Mouse (Mus musculus) spleen, postnatal 4 days (tissue): ENCODE measurements around the gene Fgfr4.
A peak's percentile ranks its signal among the peaks of the same experiment; 100 is the strongest.

Source experiments
- DNase-seq, 2 experiments: peaks; one replicate each; pipeline ENCODE4 v3.0.0; 2022; ENCODE audit warnings: low spot score in 2 of 2

Fgfr4 gene

DNA sequence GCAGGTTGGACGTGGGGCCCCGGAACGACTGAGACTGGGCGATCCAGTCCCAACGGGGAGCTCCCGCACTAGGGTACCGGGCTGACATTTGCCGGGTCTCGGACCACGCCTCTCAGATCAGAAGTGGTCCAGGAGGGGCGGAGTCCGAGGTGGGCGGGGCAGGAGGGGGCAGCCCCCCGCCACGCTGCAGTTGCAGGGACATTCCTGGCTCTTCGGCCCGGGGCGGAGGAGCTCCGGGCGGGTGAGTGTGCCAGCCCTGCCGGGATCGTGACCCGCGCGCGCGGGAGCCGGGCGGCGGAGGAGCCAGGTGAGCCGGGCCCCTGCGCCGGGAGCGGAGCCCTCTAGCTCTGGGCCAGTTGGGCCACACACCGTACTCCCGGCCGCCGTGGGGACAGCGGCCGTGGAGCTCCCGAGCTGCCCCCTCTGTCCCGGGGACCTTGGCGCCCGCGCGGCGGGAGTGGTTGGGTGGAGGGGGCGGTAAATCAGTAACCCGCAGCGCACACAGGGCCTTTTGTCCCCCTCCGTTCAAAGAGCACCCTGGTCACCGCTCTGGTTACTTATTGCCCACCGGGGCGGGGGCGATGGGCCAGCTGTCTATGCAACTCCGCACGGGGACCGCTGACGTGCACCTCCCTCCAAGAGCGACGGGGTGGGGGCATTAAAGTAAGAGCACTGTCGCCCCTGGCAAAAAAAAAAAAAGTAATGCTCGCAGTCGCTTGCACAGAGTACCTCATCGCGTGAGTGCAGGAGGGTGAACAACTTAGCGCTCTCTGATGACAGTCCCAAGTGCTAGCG, at the start of gene Fgfr4:
Gene Fgfr4, plus strand, starts transcription at position 20 of the 795 bp plus-strand sequence.
- DNase-seq, result no peak

DNA sequence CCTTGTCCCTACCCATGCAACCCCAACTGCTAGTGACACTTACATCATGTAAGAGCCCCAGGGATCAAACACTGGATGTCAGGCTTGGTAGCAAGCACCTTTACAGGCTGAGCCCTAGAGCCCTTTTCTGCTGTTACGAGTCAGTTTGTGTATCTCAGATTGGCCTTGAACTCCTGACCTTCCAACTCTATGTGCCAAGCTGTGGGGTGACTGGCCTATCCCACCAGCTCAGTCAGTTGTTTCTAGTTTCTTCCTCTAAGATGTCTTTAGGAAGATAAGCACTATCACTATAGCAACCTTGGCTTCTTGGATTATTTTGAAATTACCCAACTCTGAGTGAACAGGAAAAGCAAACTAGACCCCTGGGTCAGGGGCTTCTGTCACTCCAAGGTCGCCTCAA, 49.1 kb upstream of the Fgfr4 start:
- no peak for DNase-seq

DNA sequence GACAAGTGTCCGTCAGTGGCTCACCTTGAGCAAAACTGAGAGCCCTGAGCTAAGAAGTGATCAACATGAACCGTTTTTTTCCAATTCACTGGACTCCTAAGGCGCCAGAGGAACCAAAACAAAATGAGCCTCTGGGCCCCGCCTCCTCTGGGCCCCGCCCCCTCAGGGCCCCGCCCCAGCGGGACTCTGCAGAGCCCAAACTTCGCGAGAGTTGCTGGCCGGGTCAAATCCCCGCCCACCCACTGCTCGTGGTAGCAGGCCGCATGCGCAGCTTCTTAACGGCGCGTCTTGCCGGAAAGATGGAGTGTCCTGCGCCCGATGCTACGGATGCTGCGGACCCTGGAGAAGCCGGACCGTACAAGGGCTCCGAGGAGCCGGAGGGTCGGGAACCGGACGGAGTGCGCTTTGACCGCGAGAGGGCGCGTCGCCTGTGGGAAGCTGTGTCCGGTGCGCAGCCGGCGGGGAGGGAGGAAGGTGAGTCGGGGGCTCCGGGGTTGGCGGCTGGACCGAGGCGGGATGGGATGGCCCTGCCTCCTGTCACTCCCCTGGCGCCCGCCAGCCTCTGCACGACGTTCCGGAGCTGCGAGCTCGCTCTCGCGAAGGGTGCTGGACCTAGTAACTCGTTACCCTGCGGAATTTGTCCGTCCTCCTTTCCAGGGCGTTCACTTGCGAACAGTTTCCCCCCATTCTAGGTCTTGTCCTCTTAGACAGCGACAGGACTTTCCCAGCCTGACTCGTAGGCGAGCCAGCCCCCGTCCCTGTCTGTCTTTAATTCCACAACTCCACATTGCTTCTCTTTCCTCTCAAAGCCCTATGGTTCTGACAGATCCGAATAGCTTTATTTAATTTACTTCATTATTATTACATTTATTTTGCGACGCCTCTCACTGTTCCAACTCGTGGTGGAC, 47.1 kb upstream of the Fgfr4 start, which contains the start of gene Zfp346:
Gene Zfp346, plus strand, starts transcription at position 267 of the 908 bp plus-strand sequence.
- DNase-seq, result peak; percentile 99

DNA sequence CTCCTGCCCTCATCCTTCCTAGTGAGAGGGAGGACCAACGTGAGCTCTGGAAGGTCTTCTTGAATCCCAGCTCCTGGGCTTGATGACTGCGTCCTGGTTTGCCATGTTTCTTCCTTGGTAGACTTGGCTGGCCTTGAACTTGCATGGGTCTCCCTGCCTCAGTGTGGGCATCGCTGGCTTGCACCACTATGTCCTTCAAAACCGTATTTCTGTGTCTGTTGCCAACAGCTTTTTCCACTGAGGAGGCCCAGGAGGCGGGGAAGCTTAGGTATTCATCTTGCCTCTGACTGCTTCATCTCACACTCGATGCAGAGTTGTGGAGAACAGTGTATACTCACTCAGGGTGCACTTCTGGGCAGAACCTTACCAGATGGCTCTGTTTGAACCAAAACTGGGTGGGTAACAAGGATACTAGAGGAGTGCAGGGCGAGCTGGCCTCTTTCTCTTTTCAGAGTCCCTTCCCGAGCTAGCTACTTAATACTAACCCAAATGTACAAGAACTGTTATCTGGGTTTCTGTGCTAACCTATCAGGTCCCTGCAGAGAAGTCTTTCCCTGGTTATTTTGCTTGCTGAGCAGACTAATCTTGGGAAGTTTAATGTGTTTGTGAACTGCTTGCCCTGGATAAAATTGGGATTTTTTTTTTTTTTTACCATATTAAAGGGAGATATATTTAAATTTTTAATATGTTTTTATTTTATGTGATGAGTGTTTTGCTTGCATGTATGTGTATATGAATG, 46.3 kb upstream of the Fgfr4 start:
- DNase-seq, result peak in 1 of 2 experiments; percentile 17

DNA sequence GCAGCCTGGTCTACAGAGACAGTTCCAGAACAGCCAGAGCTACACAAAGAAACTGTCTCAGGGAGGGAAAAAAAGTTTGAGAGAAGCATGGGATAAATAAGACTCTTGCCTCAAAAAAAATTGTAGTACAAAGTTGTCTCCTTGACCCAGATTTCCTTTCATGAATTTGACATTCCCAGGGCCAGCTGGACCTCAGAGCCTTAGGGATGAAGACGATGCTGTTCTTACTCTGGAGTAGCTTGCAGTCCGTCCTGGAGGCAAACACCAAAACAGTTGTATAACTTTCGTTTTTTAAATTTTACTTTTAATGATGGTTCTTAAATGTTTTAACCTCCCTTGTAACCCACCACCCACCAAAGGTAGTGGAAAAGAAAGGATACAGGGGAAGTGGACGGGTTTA, 45.3 kb upstream of the Fgfr4 start:
- no peak for DNase-seq

DNA sequence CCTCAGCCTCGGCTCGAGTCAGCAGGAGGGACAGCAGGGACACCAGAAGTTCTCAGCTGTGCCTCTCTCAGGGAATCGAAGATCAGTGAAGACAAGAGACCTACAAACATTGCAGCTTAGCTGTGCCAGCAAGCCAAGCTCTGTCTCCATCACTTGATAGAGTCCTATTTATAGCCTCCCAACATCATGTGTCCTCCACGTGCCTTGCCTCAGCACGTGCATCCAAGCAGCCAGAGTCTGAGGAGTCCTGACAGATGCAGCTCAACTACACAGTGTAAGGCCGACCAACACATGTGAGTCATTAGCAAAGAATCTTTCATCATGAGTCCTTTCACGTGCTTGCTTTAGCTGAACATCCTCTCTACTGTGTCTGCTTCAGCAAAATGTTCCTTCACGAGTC, 44.7 kb upstream of the Fgfr4 start:
- no peak for DNase-seq

DNA sequence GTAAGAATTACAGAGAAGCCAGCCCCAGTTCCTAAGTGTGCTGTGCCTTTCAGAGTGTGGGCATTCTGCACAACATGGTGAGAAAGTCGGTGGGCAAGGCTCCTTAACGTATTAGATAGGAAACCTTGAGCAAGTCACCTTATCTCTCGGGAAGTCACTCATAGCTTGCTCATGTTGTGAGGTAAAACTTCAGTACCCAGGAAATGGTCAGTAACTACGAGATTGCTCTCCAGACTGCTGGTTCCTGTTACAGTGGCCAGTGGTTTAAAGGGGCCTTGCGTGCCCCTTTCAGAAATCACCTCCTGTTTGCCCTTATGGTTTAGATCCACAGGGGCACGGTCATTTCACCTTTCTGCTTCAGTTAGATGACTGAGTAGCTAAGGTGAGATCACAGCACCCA, 38.1 kb upstream of the Fgfr4 start:
- DNase-seq, result no peak

DNA sequence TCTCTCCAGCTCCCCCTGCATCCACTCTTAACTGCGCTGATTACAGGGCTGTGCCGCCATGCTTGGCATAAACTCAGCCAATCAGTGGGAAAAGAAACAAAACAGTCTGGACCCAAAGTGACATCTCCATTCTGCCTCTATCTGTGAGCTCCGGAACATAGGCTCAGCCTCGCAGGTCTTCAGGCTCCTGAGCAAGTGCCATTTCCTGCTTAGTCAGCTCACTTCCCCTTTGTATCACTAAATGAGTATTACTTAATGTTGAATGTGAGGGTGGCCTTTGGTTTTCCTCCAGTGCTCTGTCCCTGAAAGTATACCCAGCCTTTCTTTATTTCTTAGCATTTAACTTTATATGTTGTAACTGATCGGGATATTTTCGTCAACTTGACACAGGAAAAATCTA, 27.5 kb upstream of the Fgfr4 start:
- no peak for DNase-seq

DNA sequence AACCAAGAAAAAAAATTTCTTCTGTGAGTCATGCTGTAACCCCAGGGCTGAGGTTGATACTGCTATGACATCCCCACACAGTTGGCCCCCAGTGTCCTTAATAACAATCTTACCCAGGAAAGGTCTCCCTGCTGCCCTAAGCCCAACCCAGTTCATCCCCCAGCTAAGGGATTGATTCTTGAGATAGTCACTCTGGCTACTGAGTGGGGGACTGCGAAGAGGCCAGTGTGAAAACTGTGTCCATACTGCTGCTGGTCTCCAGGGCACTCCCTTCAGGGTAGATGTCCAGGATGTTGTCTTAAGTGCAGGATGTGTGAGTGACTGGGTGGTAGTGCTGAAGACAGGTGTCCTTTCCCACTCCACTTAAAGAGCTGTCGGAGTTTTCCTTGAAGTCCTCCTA, 19.0 kb upstream of the Fgfr4 start, which contains the start of gene Gm17617:
Gene Gm17617, minus strand, starts transcription at position 101 of the 400 bp plus-strand sequence.
- no peak for DNase-seq

DNA sequence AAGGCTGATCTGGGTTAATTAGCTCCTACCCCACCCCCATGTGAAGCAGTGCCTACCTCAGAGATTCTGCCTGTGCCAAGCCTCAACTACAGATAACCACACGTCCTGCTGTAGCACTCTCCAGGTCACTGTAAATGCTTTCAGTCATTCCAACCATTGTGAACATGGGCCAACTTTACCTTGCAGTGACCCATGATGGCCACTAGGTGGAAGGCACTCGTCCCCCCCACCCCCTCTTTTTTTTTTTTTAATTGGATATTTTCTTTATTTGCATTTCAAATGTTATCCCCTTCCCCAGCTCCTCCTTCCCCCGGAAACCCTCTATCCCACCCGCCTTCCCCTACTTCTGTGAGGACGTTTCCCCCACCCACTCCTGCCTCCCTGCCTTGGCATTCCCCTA, 17.1 kb upstream of the Fgfr4 start:
- DNase-seq, result no peak

DNA sequence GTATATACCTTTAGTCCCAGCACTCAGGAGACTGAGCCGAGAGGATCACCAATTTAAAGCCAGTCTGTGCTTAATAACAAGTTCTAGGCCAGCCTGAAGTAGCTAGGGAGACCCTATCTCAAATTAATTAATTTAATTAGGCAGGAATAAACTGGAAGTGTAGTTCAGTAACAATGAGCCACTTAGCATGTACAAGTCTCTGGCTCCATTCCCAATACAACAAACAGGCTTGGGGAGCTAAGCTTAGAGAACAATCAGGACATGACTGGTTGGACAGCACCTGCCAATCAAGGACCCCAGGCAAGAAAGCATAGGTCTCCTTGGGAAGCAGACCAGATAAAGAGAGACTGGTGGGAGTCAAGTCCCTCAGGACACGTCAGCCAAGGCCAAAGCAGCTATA, 12.2 kb upstream of the Fgfr4 start:
- DNase-seq, result no peak

DNA sequence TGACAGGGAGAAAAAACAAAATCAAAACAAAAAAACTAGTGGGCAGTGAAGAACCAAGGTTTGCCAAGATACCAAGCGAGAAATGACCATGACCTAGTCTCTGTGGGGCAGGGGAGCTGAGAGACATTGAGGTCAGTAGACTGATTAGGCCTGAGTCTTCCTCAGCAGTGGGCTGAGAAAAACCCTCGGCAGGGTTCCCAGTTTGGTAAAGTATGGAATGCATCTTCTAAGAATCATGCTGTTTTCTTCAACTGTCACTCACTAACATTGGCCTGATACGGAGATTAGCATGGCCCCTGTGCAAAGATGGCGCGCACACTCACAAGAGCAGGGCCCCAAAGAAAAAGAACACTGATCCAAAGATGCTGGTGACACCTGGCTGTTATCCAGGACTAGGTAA, 1.5 kb downstream of the Fgfr4 start:
- DNase-seq, result no peak

DNA sequence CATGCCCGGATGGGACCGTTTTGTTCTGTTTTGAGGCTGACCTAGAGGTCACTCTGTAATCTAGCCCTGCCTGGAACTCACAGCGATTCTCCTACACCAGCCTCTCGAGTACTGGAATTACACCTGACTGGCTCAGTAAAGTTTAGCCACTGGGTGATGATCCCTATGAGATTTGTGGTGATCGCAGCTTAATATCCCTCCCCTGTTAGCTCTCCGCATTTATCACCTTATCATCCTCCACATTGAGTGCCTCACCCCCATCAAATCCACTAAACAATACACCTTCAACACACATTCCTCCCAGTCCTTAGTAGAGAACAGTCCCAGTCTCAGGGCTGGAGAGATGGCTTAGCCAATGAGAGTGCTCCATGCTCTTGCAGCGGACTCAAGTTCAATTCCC, 9.9 kb downstream of the Fgfr4 start:
- no peak for DNase-seq

DNA sequence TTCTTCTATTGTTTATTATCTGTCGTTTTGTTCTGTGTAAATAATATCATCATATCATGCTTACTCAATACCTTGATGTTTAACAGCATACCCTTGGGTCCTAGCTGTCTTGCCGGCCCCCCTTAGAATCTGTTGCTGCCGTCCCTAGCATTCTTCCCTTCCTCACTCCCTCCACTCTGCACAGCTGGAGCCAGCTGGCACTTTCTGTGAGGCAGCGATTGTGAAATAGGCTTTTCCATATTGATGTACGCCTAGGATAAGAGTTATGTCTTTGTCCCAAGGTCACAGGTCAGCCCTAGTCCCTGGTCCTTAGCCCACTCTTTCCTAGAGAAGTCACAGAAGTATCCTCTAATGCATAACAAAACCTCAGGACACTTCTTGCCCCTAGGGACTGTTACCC, 11.1 kb downstream of the Fgfr4 start:
- DNase-seq, result no peak

DNA sequence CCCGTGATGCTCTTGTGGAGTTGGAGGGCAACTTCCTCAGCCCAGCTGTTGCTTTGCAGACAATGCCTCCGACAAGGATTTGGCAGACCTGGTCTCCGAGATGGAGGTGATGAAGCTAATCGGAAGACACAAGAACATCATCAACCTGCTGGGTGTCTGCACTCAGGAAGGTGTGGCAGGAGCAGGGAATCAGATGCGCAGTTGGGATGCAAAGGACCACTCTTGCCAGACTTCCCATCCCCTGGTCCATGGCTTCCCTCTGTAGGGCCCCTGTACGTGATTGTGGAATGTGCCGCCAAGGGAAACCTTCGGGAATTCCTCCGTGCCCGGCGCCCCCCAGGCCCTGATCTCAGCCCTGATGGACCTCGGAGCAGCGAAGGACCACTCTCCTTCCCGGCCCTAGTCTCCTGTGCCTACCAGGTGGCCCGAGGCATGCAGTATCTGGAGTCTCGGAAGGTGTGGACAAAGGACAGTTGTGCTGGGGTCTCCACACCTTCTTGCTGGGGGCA, 13.4 kb downstream of the Fgfr4 start:
- DNase-seq, result peak in 1 of 2 experiments; percentile 52

DNA sequence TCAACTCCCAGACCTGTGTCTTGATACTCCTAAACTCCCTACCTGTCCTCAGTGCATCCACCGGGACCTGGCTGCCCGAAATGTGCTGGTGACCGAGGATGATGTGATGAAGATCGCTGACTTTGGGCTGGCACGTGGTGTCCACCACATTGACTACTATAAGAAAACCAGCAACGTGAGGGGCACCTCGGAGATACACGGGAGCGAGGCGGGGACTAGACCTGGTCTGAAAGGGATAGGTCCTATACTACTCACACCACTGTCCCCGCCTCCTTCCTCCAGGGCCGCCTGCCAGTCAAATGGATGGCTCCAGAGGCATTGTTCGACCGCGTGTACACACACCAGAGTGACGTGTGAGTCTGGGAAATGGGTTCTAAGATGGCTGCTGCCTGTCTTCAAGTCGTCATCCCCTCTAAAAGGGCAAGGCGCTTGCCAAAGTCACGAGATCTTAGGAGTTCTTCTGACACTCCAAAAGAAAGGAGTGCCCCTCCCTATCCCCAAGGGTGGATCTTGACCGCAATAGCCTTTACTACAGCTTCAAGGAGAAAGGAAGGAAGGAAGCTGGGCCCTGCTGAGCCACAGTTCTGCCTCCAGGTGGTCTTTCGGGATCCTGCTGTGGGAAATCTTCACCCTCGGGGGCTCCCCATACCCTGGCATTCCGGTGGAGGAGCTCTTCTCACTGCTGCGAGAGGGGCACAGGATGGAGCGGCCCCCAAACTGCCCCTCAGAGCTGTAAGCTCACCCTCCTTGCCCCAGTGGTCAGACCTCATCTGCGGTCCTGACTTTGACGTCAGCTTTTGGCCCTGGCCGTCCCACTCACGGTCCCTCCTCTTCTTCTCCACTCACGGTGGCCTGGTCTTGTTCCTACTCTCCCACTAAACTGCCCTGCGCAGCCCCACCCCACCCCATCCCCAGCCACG, 14.6 kb downstream of the Fgfr4 start:
- peak in 1 of 2 experiments; percentile 57 for DNase-seq

DNA sequence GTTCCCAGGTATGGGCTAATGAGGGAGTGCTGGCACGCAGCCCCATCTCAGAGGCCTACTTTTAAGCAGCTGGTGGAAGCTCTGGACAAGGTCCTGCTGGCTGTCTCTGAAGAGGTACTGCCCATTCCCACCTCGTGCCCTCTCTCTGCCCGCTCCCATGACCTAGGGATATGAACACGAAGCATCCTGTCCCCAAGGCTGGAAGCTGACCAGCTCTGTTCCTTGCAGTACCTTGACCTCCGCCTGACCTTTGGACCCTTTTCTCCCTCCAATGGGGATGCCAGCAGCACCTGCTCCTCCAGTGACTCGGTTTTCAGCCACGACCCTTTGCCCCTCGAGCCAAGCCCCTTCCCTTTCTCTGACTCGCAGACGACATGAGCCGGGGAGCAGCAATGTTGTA, 15.4 kb downstream of the Fgfr4 start:
- DNase-seq, result no peak

DNA sequence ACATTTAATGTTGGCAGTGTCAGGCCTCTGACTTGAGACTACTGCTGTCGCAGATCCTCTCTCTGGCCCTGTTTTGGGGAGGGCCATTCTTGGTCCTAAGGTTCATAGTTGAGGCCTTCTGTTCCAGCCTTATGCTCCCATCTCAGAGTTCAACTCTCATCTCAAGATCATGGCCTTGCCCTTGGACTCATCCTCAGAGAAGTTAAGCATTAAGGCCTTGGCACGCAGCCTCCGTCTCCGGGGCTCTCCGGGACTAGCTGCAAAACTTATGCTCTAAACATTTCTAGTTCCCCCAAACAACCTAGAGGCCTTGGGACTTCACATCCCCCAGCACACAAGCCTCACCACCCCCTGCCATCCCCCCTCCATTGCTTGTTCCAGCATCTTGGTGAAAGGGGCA, 15.8 kb downstream of the Fgfr4 start:
- no peak for DNase-seq

DNA sequence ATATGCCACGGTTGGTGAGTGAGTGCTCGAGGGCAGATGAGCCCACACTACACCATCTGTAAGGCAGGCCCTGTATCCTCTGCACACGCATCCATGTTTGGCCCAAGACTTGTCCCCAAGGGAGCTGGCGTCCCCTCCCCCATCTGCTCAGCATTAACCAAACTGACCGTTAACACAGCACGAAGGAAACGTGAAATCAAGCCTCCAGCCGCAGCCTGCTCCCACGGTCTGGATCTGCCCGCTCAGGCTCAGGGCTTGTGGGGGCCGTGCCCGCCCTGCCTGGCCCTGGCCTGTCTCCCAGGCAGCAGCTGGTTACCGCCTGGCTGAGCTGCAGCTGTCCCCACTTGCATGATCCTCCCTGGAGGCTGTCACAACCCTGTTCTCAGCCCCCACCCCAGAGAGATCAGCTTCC, 16.5 kb downstream of the Fgfr4 start:
- DNase-seq, result no peak

DNA sequence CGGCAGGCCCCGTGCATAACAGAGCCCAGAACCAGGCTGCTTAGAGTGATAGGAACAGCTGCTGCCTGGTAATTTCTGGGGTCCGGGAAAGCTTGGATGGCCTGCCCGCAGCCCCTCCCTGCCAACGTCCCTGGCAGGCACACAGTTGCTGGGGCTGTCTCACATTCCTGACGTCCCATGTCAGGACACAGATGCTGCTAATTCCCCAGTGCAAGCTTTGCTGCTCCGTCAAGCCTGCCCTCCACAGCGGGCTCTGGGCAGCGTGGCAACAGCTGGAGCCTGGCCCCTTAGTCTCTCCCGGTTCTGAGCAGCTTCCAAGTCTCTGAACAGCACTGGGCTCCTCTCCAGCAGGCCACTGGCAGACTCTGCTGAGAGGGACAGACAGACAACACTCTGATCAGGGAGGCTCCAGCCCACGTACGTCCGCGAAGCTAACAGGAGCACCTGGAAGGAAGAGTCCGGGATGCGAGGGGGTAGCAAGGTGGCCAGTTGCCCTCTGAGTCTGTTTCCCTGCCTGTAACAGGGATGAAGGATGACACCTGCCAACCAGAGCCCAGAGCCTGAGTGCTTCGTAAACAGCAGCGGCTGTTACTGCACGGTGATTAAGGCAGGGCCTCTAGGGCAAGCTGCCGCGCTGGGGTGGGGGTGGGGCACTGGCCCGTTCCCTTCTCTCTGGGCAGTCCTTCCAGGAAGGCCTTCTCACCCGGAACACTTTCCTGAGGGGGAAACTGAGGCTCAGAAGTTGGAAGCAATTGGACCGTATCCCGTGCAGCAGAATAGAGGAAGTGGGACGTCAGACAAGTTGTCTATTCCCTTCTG, 19.3 kb downstream of the Fgfr4 start:
- DNase-seq, result no peak
